Mouse (Mus musculus): ENCODE measurements around the gene Zdhhc17.

The Zdhhc17 gene

GRCm38 (mm10) chr10:111009641-111010479 lies at the start of gene Zdhhc17:
Zdhhc17 (minus strand) TSS chr10:111010140.
- peak; percentile 89 to 94 for DNase-seq

- DNase-seq: no peak
These were observed 45.8 kb upstream of the Zdhhc17 start for GRCm38 (mm10) chr10:111055770-111056169.

- no peak for DNase-seq
These were observed 41.7 kb upstream of the Zdhhc17 start for GRCm38 (mm10) chr10:111051606-111052005.

- peak in 1 of 2 experiments; percentile 31 for DNase-seq
These were observed 40.6 kb upstream of the Zdhhc17 start for GRCm38 (mm10) chr10:111050511-111050910.

GRCm38 (mm10) chr10:111050061-111050460 lies 40.1 kb upstream of the Zdhhc17 start:
- DNase-seq: no peak

GRCm38 (mm10) chr10:111047895-111048294 lies 38.0 kb upstream of the Zdhhc17 start:
- DNase-seq: no peak

GRCm38 (mm10) chr10:111040078-111040656 lies 30.2 kb upstream of the Zdhhc17 start:
- no peak for DNase-seq

GRCm38 (mm10) chr10:111036851-111037250 lies 26.9 kb upstream of the Zdhhc17 start:
- no peak for DNase-seq

GRCm38 (mm10) chr10:111035134-111035533 lies 25.2 kb upstream of the Zdhhc17 start:
- no peak for DNase-seq

GRCm38 (mm10) chr10:111031511-111032365 lies 21.8 kb upstream of the Zdhhc17 start:
- DNase-seq: peak; percentile 11 to 27

- DNase-seq: no peak
These were observed 20.9 kb upstream of the Zdhhc17 start for GRCm38 (mm10) chr10:111030845-111031244.

GRCm38 (mm10) chr10:111026106-111026505 lies 16.2 kb upstream of the Zdhhc17 start:
- no peak for DNase-seq

GRCm38 (mm10) chr10:111024746-111025145 lies 14.8 kb upstream of the Zdhhc17 start:
- no peak for DNase-seq

GRCm38 (mm10) chr10:111014476-111014875 lies 4.5 kb upstream of the Zdhhc17 start:
- peak; percentile 46 to 50 for DNase-seq

- DNase-seq: no peak
These were observed 3.3 kb upstream of the Zdhhc17 start for GRCm38 (mm10) chr10:111013265-111013664.

- DNase-seq: no peak
These were observed 2.6 kb upstream of the Zdhhc17 start for GRCm38 (mm10) chr10:111012496-111013038.

GRCm38 (mm10) chr10:111011226-111011765 lies 1.4 kb upstream of the Zdhhc17 start:
- DNase-seq: no peak

- peak in 1 of 2 experiments; percentile 28 for DNase-seq
These were observed 713 bp upstream of the Zdhhc17 start for GRCm38 (mm10) chr10:111010480-111011225.

GRCm38 (mm10) chr10:111009113-111009640 lies 763 bp downstream of the Zdhhc17 start:
- DNase-seq: no peak

GRCm38 (mm10) chr10:111007687-111008086 lies 2.3 kb downstream of the Zdhhc17 start:
- no peak for DNase-seq

Measured in kidney, postnatal 4 days (tissue).